Mouse (Mus musculus): Measurements from ENCODE around the gene Pcdh7. TPM values are rescaled to one million over a fixed set of nuclear protein-coding genes. Genes with fewer than 3 reads are reported as not detected.

Pcdh7 gene
- polyA plus RNA-seq, 1 experiment from 2014 or later = 11.3 TPM

DNA sequence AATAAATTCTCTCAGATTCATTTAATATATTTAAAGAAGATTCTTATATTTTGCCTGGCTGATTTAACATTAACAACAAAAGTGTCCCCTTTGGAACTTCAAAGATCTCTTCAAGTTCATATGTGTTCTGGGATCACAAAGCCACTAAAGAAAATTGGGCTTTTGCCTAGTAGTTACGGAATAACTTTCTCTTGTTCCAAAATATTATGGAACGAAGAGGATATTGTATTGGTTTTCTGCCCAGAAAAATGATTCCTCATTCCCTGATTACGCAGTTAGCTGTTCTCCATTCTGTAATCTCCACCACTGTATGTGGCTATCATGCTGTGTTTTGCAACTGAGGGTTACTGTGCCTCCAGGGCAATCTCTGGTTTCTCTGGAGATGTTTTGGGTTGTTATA is 147.5 kb downstream of the Pcdh7 start:
- Histone ChIP-seq H3K9me3 (replicated peaks) (no peaks in the 10 kb centered on the region), H3K4me2 (replicated peaks) (no peak overlapping the region), H3K4me1 (peaks cover 10% of the 10 kb centered on the region; the same call in 1 of the 2 replicates), H3K27ac (replicated peaks) (no peak overlapping the region), H3K27me3 (no peaks in the 10 kb centered on the region), H3K9ac (no peak overlapping the region), H3K36me3 (no peaks in the 10 kb centered on the region), H3K4me3 (replicated peaks) (no peak overlapping the region)
- no peak for ATAC-seq (ENCODE audit: insufficient number of reproducible peaks, low FRiP score, low TSS enrichment, low read depth)
- WGBS = 57% methylated on average over 3 of the region's 3 CpGs

DNA sequence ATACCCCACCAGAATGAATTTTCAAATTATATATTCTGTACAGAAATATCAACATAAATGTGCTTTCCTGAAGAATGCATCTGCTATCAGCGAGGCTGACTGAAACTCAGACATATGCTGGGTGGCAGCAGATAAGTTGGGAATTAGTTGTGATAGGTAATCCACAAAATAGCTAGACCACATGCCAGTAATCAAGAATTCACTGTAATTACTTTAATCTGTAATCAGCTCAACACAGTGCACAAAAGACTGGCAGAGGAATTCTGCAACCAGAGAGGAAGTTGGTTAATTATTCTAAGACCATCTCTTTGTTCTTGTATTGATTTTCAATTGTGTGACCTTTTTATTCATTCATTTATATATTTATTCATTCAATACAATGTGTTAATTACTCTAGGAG is 148.3 kb downstream of the Pcdh7 start:
- no peaks in the 10 kb centered on the region for H3K9me3 ChIP-seq (replicated peaks)
- 69% methylated on average over 1 of the region's 1 CpGs for WGBS
- H3K36me3 ChIP-seq = no peaks in the 10 kb centered on the region
- H3K27ac ChIP-seq (replicated peaks) = no peak overlapping the region
- H3K4me2 ChIP-seq (replicated peaks) = no peak overlapping the region
- H3K4me3 ChIP-seq (replicated peaks) = no peak overlapping the region
- no peak for ATAC-seq (ENCODE audit: insufficient number of reproducible peaks, low FRiP score, low TSS enrichment, low read depth)
- H3K27me3 ChIP-seq = no peaks in the 10 kb centered on the region
- H3K4me1 ChIP-seq = peaks cover 10% of the 10 kb centered on the region; the same call in 1 of the 2 replicates
- H3K9ac ChIP-seq = no peak overlapping the region

DNA sequence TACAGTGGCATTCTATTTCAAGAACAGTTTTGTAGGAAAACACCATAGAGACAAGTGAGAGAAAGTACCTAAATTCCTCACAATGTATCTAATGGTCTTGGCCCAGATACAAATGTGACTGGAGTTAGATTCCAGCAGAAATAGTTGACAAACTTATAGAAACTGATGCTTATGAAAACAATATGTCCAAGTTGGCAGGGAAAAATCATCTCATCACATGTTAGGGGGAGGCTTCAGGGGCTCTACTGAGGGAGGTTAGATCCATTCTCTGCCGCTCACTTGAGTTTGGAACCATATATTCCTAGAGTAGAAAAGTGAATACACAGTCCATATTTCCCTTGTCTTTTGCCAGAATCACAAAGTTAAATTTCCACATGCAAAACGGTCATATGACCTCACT is 150.1 kb downstream of the Pcdh7 start:
- ATAC-seq (ENCODE audit: insufficient number of reproducible peaks, low FRiP score, low TSS enrichment, low read depth) = 0 out of 2 replicates have a peak, but pooled peaks have one; percentile 34

DNA sequence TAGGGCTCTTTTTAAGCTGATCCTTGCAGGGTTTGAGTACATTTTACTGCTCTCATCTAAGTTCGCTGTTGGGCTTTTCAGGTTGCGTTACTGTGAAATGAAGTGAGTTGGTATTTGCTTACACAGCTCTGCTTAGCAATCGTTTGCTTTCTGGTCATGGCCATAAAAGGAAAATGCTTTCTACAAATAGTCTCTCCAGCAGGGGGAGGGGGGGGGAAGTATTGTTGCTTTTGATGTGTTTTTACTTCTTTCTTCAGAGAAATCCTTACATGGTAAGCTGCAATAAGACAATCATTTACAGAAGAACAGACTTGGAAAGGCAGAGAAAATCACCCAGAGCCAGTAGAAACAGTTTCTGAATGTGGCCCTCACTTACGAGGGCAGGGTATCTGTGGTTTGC is 150.9 kb downstream of the Pcdh7 start:
- Histone ChIP-seq H3K36me3 (no peaks in the 10 kb centered on the region), H3K27me3 (no peaks in the 10 kb centered on the region), H3K9ac (no peak overlapping the region), H3K27ac (replicated peaks) (peak overlapping the region; percentile 65), H3K9me3 (replicated peaks) (no peaks in the 10 kb centered on the region), H3K4me3 (replicated peaks) (no peak overlapping the region), H3K4me1 (peaks cover 10% of the 10 kb centered on the region; the same call in 1 of the 2 replicates), H3K4me2 (replicated peaks) (0 out of 2 replicates have a peak overlapping the region, but pooled peaks have one; percentile 19)
- 30% methylated on average over 4 of the region's 4 CpGs for WGBS
- ATAC-seq (ENCODE audit: insufficient number of reproducible peaks, low FRiP score, low TSS enrichment, low read depth) = no peak

More for the DNA sequence above, 150.1 kb downstream of the Pcdh7 start:
- no peak overlapping the region for H3K4me2 ChIP-seq (replicated peaks)
- H3K27ac ChIP-seq (replicated peaks) = peak overlapping the region; percentile 65; the same call in 1 of the 2 replicates
- H3K36me3 ChIP-seq = no peaks in the 10 kb centered on the region
- H3K9ac ChIP-seq = no peak overlapping the region
- no peak overlapping the region for H3K4me3 ChIP-seq (replicated peaks)
- 44% methylated on average over 2 of the region's 2 CpGs for WGBS
- no peaks in the 10 kb centered on the region for H3K9me3 ChIP-seq (replicated peaks)
- no peaks in the 10 kb centered on the region for H3K27me3 ChIP-seq
- H3K4me1 ChIP-seq = peaks cover 10% of the 10 kb centered on the region; the same call in 1 of the 2 replicates

DNA sequence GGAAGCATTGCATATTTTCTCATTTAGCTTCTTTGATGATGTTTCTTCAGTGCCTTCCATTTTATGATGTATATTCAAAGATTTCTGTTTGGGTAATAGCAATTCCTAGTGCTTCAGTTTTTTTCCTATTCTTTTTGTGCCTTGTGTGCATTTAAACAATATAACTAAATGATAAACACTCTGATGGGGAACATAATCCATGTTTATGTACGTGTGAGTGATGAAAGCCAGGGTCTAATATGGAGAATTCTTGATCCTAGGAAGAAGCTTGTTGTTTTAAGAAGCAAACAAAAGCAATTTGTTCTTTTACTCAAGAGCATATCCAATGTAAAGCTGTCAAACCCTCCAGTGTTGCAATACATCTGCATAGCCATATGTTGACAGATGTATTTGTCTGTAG is 153.0 kb downstream of the Pcdh7 start:
- Histone ChIP-seq H3K36me3 (no peaks in the 10 kb centered on the region), H3K9ac (no peak overlapping the region), H3K9me3 (replicated peaks) (no peaks in the 10 kb centered on the region), H3K4me1 (peaks cover 10% of the 10 kb centered on the region; the same call in 1 of the 2 replicates), H3K4me3 (replicated peaks) (no peak overlapping the region), H3K27ac (replicated peaks) (no peak overlapping the region), H3K27me3 (no peaks in the 10 kb centered on the region), H3K4me2 (replicated peaks) (no peak overlapping the region)
- ATAC-seq (ENCODE audit: insufficient number of reproducible peaks, low FRiP score, low TSS enrichment, low read depth) = no peak
- 45% methylated on average over 1 of the region's 1 CpGs for WGBS

DNA sequence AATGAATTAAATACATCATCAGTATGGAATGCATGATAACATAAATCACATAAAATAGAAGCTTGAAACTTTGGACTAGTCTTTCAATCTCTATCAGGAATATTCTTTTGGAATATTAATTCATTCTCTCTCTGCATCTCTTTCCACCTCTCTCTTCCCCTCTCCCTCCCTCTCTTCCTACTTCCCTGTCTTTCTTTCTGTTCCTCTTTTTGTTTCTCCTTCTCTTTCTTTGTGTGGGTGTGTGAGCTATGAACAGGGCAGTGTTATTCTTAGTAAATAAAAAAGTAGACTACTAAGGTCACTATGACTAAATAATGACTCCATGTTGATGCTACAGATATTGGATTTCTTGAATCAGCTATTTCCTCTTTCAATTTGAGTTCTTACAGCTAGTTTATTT is 167.2 kb downstream of the Pcdh7 start:
- Histone ChIP-seq H3K4me1 (no peaks in the 10 kb centered on the region), H3K27ac (replicated peaks) (no peak overlapping the region), H3K9ac (no peak overlapping the region), H3K9me3 (replicated peaks) (no peaks in the 10 kb centered on the region), H3K27me3 (no peaks in the 10 kb centered on the region), H3K4me2 (replicated peaks) (no peak overlapping the region), H3K36me3 (no peaks in the 10 kb centered on the region), H3K4me3 (replicated peaks) (no peak overlapping the region)
- ATAC-seq (ENCODE audit: insufficient number of reproducible peaks, low FRiP score, low TSS enrichment, low read depth) = no peak

DNA sequence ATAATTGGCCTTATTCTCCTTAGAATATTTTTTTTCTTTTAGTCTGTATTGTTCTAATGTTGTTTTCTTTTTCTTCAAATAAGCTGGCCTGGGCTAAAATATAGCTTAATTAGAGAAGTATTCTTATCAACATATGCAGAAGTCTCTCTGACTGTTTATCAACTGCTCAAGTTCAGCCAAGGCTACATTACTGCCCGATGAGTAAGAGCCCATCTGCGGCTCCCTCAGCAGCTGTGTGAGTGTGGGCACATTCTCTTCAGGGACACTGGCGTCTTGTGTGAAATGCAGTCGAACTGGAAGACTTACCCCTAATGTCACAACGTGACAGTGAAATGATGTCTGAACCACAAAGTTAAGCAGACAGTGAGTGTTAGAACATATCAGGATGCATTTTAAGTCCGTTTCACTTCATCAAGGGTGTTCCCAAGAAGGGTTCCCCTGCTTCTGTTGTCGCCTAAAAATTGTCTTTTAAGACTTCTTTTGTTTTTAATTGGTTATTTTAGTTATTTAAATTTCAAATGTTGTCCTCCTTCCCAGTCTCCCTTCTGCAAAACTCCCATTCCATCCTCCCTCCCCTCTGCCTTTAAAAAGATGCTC is 181.3 kb downstream of the Pcdh7 start:
- 72% methylated on average over 7 of the region's 7 CpGs for WGBS
- H3K36me3 ChIP-seq = no peaks in the 10 kb centered on the region
- no peaks in the 10 kb centered on the region for H3K9me3 ChIP-seq (replicated peaks)
- no peak overlapping the region for H3K27ac ChIP-seq (replicated peaks)
- no peak overlapping the region for H3K4me3 ChIP-seq (replicated peaks)
- H3K4me2 ChIP-seq (replicated peaks) = no peak overlapping the region
- H3K27me3 ChIP-seq = no peaks in the 10 kb centered on the region
- ATAC-seq (ENCODE audit: insufficient number of reproducible peaks, low FRiP score, low TSS enrichment, low read depth) = no peak
- no peak overlapping the region for H3K9ac ChIP-seq
- no peaks in the 10 kb centered on the region for H3K4me1 ChIP-seq

DNA sequence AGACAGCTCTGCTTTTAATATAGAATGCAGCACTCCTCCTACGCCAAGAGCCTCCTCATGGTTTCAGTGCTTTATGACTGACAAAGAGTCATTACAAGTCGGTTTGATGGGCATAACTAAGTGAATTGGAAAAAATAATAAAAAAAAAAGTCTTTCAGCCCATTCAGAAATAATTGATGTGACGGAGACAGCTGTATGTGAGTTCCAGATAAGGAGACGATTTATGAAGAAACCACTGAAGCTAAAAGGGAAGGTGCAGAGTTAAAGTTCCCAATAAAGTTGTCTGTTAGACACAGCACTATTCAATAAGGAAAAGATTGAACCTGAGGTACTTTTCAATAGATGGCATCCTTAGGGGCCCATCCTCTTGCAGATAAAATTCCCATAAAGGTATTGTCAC is 189.5 kb downstream of the Pcdh7 start:
- no peak for ATAC-seq (ENCODE audit: insufficient number of reproducible peaks, low FRiP score, low TSS enrichment, low read depth)
- Histone ChIP-seq H3K27me3 (no peaks in the 10 kb centered on the region), H3K9me3 (replicated peaks) (no peaks in the 10 kb centered on the region), H3K27ac (replicated peaks) (no peak overlapping the region), H3K4me3 (replicated peaks) (no peak overlapping the region), H3K4me2 (replicated peaks) (no peak overlapping the region), H3K36me3 (no peaks in the 10 kb centered on the region), H3K9ac (no peak overlapping the region), H3K4me1 (no peaks in the 10 kb centered on the region)
- 63% methylated on average over 4 of the region's 4 CpGs for WGBS

DNA sequence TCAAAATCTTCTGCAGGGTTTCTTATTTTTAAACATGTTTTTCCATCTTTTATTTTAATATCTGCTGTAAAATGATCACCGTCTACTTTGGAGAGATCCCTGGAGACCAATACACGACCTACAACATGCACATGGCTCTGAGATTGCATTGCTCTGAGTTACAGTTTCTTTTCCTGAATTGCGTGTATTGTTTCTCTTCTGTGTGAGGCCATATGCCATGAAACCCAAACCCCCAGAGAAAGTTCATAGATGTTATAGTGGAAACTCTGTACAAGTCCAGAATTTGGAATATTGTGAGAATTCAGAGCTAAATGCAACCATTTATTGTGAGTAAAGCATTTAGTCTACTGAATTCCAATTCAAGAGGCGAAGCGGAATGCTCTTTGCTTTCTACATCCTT is 203.4 kb downstream of the Pcdh7 start:
- no peak overlapping the region for H3K27ac ChIP-seq (replicated peaks)
- H3K4me3 ChIP-seq (replicated peaks) = no peak overlapping the region
- no peaks in the 10 kb centered on the region for H3K36me3 ChIP-seq
- H3K4me1 ChIP-seq = no peaks in the 10 kb centered on the region
- no peaks in the 10 kb centered on the region for H3K9me3 ChIP-seq (replicated peaks)
- no peak for ATAC-seq (ENCODE audit: insufficient number of reproducible peaks, low FRiP score, low TSS enrichment, low read depth)
- no peaks in the 10 kb centered on the region for H3K27me3 ChIP-seq
- no peak overlapping the region for H3K9ac ChIP-seq
- no peak overlapping the region for H3K4me2 ChIP-seq (replicated peaks)
- 60% methylated on average over 5 of the region's 5 CpGs for WGBS

DNA sequence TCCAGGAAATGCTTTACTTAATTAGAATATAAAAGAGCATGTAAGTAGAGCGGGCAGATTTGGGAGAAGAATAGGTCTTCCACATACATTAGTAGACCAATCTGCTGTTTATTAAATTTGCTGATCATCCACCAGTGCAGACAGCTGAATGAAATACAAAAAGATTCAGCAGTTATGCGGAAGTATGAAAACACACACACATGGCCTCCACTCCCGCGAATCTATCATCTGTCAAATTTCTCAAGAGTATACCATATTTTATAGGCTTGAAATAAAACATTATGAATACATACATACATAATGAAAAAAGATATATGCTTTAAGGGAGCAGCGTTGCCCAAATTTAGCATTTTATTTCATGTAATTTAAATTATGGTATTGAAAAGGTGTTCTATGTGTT is 213.6 kb downstream of the Pcdh7 start:
- no peaks in the 10 kb centered on the region for H3K9me3 ChIP-seq (replicated peaks)
- H3K4me3 ChIP-seq (replicated peaks) = no peak overlapping the region
- H3K27me3 ChIP-seq = no peaks in the 10 kb centered on the region
- no peaks in the 10 kb centered on the region for H3K36me3 ChIP-seq
- no peak overlapping the region for H3K4me2 ChIP-seq (replicated peaks)
- 55% methylated on average over 5 of the region's 5 CpGs for WGBS
- no peak overlapping the region for H3K27ac ChIP-seq (replicated peaks)
- H3K9ac ChIP-seq = no peak overlapping the region
- ATAC-seq (ENCODE audit: insufficient number of reproducible peaks, low FRiP score, low TSS enrichment, low read depth) = no peak
- no peaks in the 10 kb centered on the region for H3K4me1 ChIP-seq

DNA sequence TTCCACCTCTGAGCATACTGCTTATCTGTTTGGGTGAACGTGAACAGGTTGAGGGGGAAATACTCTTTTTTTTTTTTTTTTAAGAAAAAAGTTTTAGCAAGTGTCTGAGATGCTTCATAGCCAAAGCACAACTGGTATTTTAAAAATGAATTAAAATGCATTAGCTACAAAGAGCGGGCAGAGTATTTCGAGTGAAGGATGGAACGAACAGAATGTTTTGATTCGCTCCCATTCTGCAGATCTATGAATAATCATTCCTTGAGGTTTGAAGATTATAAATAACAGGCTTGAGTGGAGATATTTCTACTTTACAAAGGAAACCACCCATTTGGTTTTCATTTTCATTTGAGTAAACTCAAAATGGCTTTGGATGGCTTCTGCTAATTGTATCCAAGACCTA is 214.0 kb downstream of the Pcdh7 start:
- WGBS = 39% methylated on average over 5 of the region's 5 CpGs
- Histone ChIP-seq H3K36me3 (no peaks in the 10 kb centered on the region), H3K9ac (no peak overlapping the region), H3K4me3 (replicated peaks) (no peak overlapping the region), H3K9me3 (replicated peaks) (no peaks in the 10 kb centered on the region), H3K4me1 (no peaks in the 10 kb centered on the region), H3K4me2 (replicated peaks) (no peak overlapping the region), H3K27ac (replicated peaks) (no peak overlapping the region), H3K27me3 (no peaks in the 10 kb centered on the region)
- ATAC-seq (ENCODE audit: insufficient number of reproducible peaks, low FRiP score, low TSS enrichment, low read depth) = no peak

DNA sequence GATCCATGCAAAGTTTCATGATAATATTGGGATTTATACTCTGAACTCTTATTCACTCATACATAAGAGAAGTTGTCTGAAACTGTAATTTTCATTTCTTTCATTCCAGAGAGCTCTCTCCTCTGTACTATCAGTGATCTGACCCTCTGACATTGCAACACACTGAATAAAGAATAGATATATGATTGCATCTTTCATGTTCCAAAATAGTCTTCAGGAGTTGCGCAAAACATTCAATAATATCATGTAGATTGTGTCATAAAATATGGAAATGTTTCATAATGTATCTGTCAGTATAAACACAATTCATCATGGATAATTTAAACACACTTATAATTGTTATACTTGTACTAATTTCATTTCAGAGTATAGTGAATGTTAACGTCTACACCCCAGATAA is 216.9 kb downstream of the Pcdh7 start:
- Histone ChIP-seq H3K9ac (no peak overlapping the region), H3K9me3 (replicated peaks) (no peaks in the 10 kb centered on the region), H3K36me3 (no peaks in the 10 kb centered on the region), H3K27ac (replicated peaks) (no peak overlapping the region), H3K4me3 (replicated peaks) (no peak overlapping the region), H3K4me1 (no peaks in the 10 kb centered on the region), H3K27me3 (no peaks in the 10 kb centered on the region), H3K4me2 (replicated peaks) (no peak overlapping the region)
- ATAC-seq (ENCODE audit: insufficient number of reproducible peaks, low FRiP score, low TSS enrichment, low read depth) = no peak
- 82% methylated on average over 2 of the region's 2 CpGs for WGBS

Measured in embryonic facial prominence, embryonic 15.5 days (tissue).